8 mouse cellular contexts compared by ENCODE assay signal in the genomic region with DNA sequence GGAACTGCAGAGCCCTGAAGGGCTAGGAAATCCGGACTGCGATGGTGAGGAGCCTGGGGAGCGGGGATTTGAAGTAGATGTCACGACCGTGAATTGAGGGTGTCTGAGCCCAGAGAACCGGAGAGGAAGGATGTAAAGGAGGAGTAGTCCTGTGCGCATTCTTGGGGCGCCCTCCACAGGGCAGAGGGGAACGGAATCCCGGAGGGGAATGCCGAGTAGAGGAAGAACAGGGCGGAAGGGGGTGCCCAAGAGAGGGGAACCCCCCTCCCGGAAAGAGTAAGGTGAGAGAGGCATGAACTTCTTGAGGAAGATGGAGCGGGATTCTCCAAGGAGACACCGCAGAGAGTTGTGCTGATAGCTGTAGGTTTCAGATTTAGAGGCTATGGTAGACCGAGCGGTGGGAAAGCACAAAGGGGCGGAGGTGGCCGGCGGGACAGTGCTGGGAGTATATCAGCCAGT. TPM values are rescaled to one million over a fixed set of nuclear protein-coding genes. Genes with fewer than 3 reads are reported as not detected.
DNase-seq lines count a peak whose midpoint lies in the region; ATAC-seq and TF ChIP-seq lines count a peak whose summit lies in the region.

No protein-coding gene starts in this region.

- H3K27ac ChIP-seq in CH12.LX (ENCODE audit: insufficient read depth, low read depth), result no peak overlapping the region
- peak overlapping the region; percentile 92 for H3K27ac ChIP-seq in hindbrain, embryonic 10.5 days
- H3K27ac ChIP-seq in lung, embryonic 15.5 days, result peak overlapping the region; percentile 75
- peak overlapping the region; percentile 17 for H3K27ac ChIP-seq in olfactory bulb, adult 2 months (ENCODE audit: insufficient read depth, low read depth, low read length)

- no peak for TF ChIP-seq EP300 in CH12.LX (IDR thresholded peaks at IDR 0.05; ENCODE audit: low read length)

- H3K4me2 ChIP-seq in CH12.LX (ENCODE audit: insufficient read depth, low read depth, poor library complexity, severe bottlenecking), result peak overlapping the region; percentile 83
- H3K4me2 ChIP-seq in lung, embryonic 15.5 days, result peak overlapping the region; percentile 92

- TF ChIP-seq CTCF in CH12.LX (conservative IDR thresholded peaks at IDR 0.05 in 1 of 2, IDR thresholded peaks at IDR 0.05 in 1 of 2; ENCODE audit: low read depth in 2 of 2, low read length in 2 of 2), result peak in 1 of 2 experiments; percentile 57; a peak in 2 of 4 replicates
- no peak; the same call in 1 of the 2 replicates for TF ChIP-seq CTCF in olfactory bulb, adult 2 months (IDR thresholded peaks at IDR 0.05; ENCODE audit: insufficient read depth, low read depth, low read length)

- peak overlapping the region; percentile 58 to 71 (median 63) for H3K4me3 ChIP-seq in CH12.LX (replicated peaks in 1 of 3; ENCODE audit: low read depth in 2 of 3, low read length in 2 of 3, poor library complexity in 1 of 3)
- peak overlapping the region; percentile 78 for H3K4me3 ChIP-seq in hindbrain, embryonic 10.5 days
- peak overlapping the region; percentile 77 for H3K4me3 ChIP-seq in lung, embryonic 15.5 days
- H3K4me3 ChIP-seq in olfactory bulb, adult 2 months (ENCODE audit: insufficient read depth, low read depth, low read length), result peak overlapping the region; percentile 67

- 1% methylated on average over 20 of the region's 20 CpGs for WGBS in hindbrain, embryonic 10.5 days
- 2% methylated on average over 20 of the region's 20 CpGs for WGBS in lung, embryonic 15.5 days
- WGBS in olfactory bulb, adult 2 months, result under 1% methylated on average over 20 of the region's 20 CpGs

- peak overlapping the region; percentile 41 for H3K9ac ChIP-seq in CH12.LX (ENCODE audit: insufficient read depth, low read depth)
- H3K9ac ChIP-seq in lung, embryonic 15.5 days, result peak overlapping the region; percentile 67

- TF ChIP-seq POLR2A in CH12.LX (IDR thresholded peaks at IDR 0.05; ENCODE audit: low read depth, low read length), result no peak
- TF ChIP-seq POLR2A in olfactory bulb, adult 2 months (IDR thresholded peaks at IDR 0.05; ENCODE audit: insufficient read depth, low read depth, low read length), result no peak

- ATAC-seq in lung, embryonic 15.5 days (ENCODE audit: borderline replicate concordance, extremely low read depth, low FRiP score, low TSS enrichment), result peak; percentile 74

- DNase-seq in CH12.LX (ENCODE audit: extremely low read depth), result peak; percentile 23
- peak; percentile 75 for DNase-seq in cerebellum, adult 11 months
- peak; percentile 38 for DNase-seq in forelimb bud, embryonic 11.5 days (ENCODE audit: low read depth, low spot score)
- no peak for DNase-seq in hindbrain, embryonic 10.5 days (ENCODE audit: low spot score)
- peak; percentile 43 for DNase-seq in layer of hippocampus, adult 9-10 months (ENCODE audit: low spot score)
- peak; percentile 55 to 71 for DNase-seq in thymus, adult 18-20 months

- in situ Hi-C loops in CH12.LX (cut with MboI; ENCODE audit: low pct_ligation_motif_present, low pct_unique_long_range_greater_than_20kb, low sequenced_read_pairs), result no loop called here

- no peaks in the 10 kb centered on the region for H3K9me3 ChIP-seq in CH12.LX (replicated peaks; ENCODE audit: low read length)
- no peaks in the 10 kb centered on the region for H3K9me3 ChIP-seq in hindbrain, embryonic 10.5 days
- no peaks in the 10 kb centered on the region for H3K9me3 ChIP-seq in lung, embryonic 15.5 days

- H3K36me3 ChIP-seq in CH12.LX (replicated peaks in 1 of 2; ENCODE audit: control insufficient read depth in 1 of 2, insufficient read depth in 1 of 2, low read length in 1 of 2), result no peaks in the 10 kb centered on the region
- H3K36me3 ChIP-seq in hindbrain, embryonic 10.5 days, result no peaks in the 10 kb centered on the region
- no peaks in the 10 kb centered on the region for H3K36me3 ChIP-seq in lung, embryonic 15.5 days

- no peaks in the 10 kb centered on the region for H3K27me3 ChIP-seq in CH12.LX (replicated peaks)
- H3K27me3 ChIP-seq in hindbrain, embryonic 10.5 days (ENCODE audit: insufficient read depth, poor library complexity, severe bottlenecking), result peaks cover 9% of the 10 kb centered on the region; the same call in 1 of the 2 replicates
- H3K27me3 ChIP-seq in lung, embryonic 15.5 days, result 0 out of 2 replicates have a peak, but pooled peaks cover 3% of the 10 kb centered on the region

- dilution Hi-C loops in CH12.LX (cut with MboI; ENCODE audit: extremely low pct_ligation_motif_present, extremely low pct_unique_long_range_greater_than_20kb, low sequenced_read_pairs), result no loop called here

- peak; percentile 50 for TF ChIP-seq RAD21 in CH12.LX (IDR thresholded peaks at IDR 0.05; ENCODE audit: low read depth, low read length)

- H3K79me2 ChIP-seq in CH12.LX (replicated peaks; ENCODE audit: control insufficient read depth, extremely low read depth, insufficient read depth, poor library complexity, severe bottlenecking), result no peaks in the 10 kb centered on the region

- peaks cover 0 to 9% of the 10 kb centered on the region in 2 experiments; a peak in 2 of 4 replicates for H3K4me1 ChIP-seq in CH12.LX (ENCODE audit: control insufficient read depth in 1 of 2, insufficient read depth in 2 of 2)
- peaks cover 20% of the 10 kb centered on the region for H3K4me1 ChIP-seq in hindbrain, embryonic 10.5 days (replicated peaks)
- peaks cover 11% of the 10 kb centered on the region for H3K4me1 ChIP-seq in lung, embryonic 15.5 days
- peaks cover 9% of the 10 kb centered on the region; the same call in 1 of the 2 replicates for H3K4me1 ChIP-seq in olfactory bulb, adult 2 months (ENCODE audit: control insufficient read depth, insufficient read depth, low read length)

TF ChIP-seq in CH12.LX, 34 proteins besides CTCF, POLR2A, EP300 and RAD21:
- TF ChIP-seq ELF1 (IDR thresholded peaks at IDR 0.05; ENCODE audit: low read depth, low read length) (peak; percentile 45; the same call in 1 of the 2 replicates), SMC3 (IDR thresholded peaks at IDR 0.05; ENCODE audit: low read depth, low read length) (peak; percentile 13; the same call in 1 of the 2 replicates), NELFE (IDR thresholded peaks at IDR 0.05; ENCODE audit: low read depth, low read length) (no peak), POLR2AphosphoS2 (IDR thresholded peaks at IDR 0.05; ENCODE audit: low read depth, low read length) (no peak)

RNA-seq across cellular contexts. Expression of a gene that starts 0.6 kb away (rescaled TPM):
- total RNA-seq in CH12.LX (2012; rRNA removed) (0.29 and 0.38 TPM in 2 replicates), CH12.LX (2014; rRNA removed) (1.1 TPM in 2 replicates)
- 1.3 and 1.4 TPM in 2 replicates for polyA plus RNA-seq in CH12.LX (2012; ENCODE audit: insufficient read length, low read depth)
- polyA plus RNA-seq in hindbrain, embryonic 10.5 days (2016; fragmentation: Nextera tagmentation; extraction: Ambion mirVana), result 6.5 and 8.4 TPM in 2 replicates
- 4.2 and 5.0 TPM in 2 replicates for polyA plus RNA-seq in lung, embryonic 15.5 days (2015; fragmentation: Nextera tagmentation; extraction: Ambion mirVana)
- 133 TPM in 1 of 2 replicates, not detected in the other for polyA plus RNA-seq in olfactory bulb, adult 2 months (2012; ENCODE audit: insufficient read depth, insufficient read length, low replicate concordance, missing spikeins)

Comparison
In these comparisons a context has a peak if more than half of its experiments do, and no peak if none do; other contexts are left out.
1. RNA of a gene that starts 0.6 kb away (polyA plus RNA-seq): 133 TPM in olfactory bulb, adult 2 months; 6.5 to 8.4 TPM in hindbrain, embryonic 10.5 days, 4.2 to 5.0 TPM in lung, embryonic 15.5 days and 1.3 to 1.4 TPM in CH12.LX; every median in the first group is over 10 times any median in the second.
2. Peak in every context shown above with its lines, with median percentiles within 50 percentile points of each other: H3K4me3 ChIP-seq.